Mouse (Mus musculus) ES-E14 (cell line): ENCODE results near the gene Nlrp9c. TPM values are rescaled to one million over a fixed set of nuclear protein-coding genes. Genes with fewer than 3 reads are reported as not detected.
"Not testable (repeated sequence)": the region's sequence is repeated elsewhere in the genome, so short reads cannot be mapped to it uniquely, and the experiment has no call there.

Experiments used
- DNase-seq: peaks from one replicate; pipeline ENCODE4 v3.0.0-alpha.2; 2013; ENCODE audit warnings: low read depth, low spot score
- H3K27ac ChIP-seq: 2 replicates; pipeline ENCODE4 v1.5.1; 2012; ENCODE audit warnings: low read depth, mild to moderate bottlenecking, low read length, moderate library complexity, mixed read lengths; ENCODE audit not compliant: poor library complexity, insufficient read depth, severe bottlenecking
- H3K36me3 ChIP-seq: 2 replicates; pipeline ENCODE4 v1.6.1; 2012; ENCODE audit warnings: mild to moderate bottlenecking, low read length, moderate library complexity, mixed read lengths; ENCODE audit not compliant: control insufficient read depth, poor library complexity, insufficient read depth, severe bottlenecking
- H3K4me1 ChIP-seq, 2 experiments: fragments of 150-350 bp in 1 of 2; sonication (generic) in 1 of 2; 2 replicates each; pipeline ENCODE4 v1.6.1; 2012; ENCODE audit warnings: low read length in 2 of 2, mild to moderate bottlenecking in 1 of 2, mixed read lengths in 1 of 2; ENCODE audit not compliant: control insufficient read depth in 2 of 2, insufficient read depth in 2 of 2, poor library complexity in 1 of 2
- H3K4me3 ChIP-seq, 2 experiments: fragments of 150-350 bp in 1 of 2; sonication (generic) in 1 of 2; 2 replicates each; pipeline ENCODE4 v1.5.1; 2012; ENCODE audit warnings: low read length in 2 of 2, low read depth in 1 of 2, mild to moderate bottlenecking in 1 of 2, mixed read lengths in 1 of 2; ENCODE audit not compliant: insufficient read depth in 1 of 2, poor library complexity in 1 of 2, severe bottlenecking in 1 of 2
- H3K9ac ChIP-seq: 2 replicates; pipeline ENCODE4 v1.6.1; 2012; ENCODE audit warnings: low read depth, mild to moderate bottlenecking, low read length, mixed read lengths; ENCODE audit not compliant: poor library complexity, insufficient read depth, severe bottlenecking
- H3K9me3 ChIP-seq: fragments of 150-350 bp; sonication (generic); 2 replicates; pipeline ENCODE4 v1.6.1; 2012; ENCODE audit warnings: low read depth, mild to moderate bottlenecking, low read length; ENCODE audit not compliant: control insufficient read depth, insufficient read depth
- in situ Hi-C, 2 experiments: fragments of 600-800 bp; cut with MboI; formaldehyde crosslinking; loops; one replicate each; pipeline ENCODE4 v1.15.1; 2025; ENCODE audit warnings: low sequenced_read_pairs in 2 of 2, inconsistent platforms in 1 of 2; ENCODE audit not compliant: unreplicated experiment in 2 of 2
- total RNA-seq: library from RNA; depleted of rRNA; stranded (reverse); fragments of 300-350 nt; gene quantifications from 2 replicates; pipeline ENCODE4 v1.2.3, GENCODE M21; 2012; rRNA removed

The Nlrp9c gene
- total RNA-seq, 1 experiment: 0.13 TPM

DNA sequence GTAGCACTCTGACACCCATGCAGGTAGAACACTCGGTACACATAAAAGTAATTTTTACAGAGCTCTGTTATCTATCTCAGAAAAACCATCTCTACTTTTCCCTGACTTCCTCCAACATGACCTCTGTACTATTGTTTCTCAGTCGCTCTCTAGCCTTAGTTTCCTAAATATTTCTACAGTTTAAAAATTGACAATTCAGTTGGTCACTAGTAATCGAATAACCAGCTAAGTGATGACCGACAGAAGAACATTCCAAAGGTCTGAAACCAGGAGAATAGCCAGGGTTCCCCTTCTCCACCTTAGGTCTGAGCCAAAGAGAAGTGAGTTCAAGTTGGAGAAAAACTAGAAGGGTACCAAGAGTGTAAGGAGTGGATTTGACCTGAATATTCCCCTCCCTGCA, 91.7 kb downstream of the Nlrp9c start:
- DNase-seq, H3K4me1 ChIP-seq, H3K9me3 ChIP-seq, H3K9ac ChIP-seq, H3K27ac ChIP-seq, H3K4me3 ChIP-seq, in situ Hi-C loops, H3K36me3 ChIP-seq: not testable (repeated sequence)

DNA sequence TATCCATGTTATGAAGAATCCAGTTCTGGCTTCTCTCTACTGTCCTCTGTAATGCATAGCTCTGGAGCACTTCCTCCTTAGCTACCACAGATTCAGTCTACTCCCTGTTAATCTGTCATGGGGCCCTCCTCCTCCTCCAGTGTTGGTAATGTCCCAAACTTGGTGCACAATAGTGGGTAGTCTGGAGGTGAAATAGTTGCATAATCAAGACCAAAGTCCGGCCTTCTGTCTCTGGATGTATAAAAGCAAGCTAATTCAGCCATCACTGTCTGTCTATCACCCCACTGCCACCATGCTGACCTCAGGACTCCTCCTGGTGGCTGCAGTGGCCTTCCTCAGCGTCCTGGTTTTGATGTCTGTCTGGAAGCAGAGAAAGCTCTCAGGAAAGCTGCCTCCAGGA, 96.6 kb downstream of the Nlrp9c start, which contains the start of gene Cyp2a4:
Gene Cyp2a4 (plus strand): TSS at position 244 of the 400 bp plus-strand sequence.
- in situ Hi-C loops: not testable (repeated sequence)

DNA sequence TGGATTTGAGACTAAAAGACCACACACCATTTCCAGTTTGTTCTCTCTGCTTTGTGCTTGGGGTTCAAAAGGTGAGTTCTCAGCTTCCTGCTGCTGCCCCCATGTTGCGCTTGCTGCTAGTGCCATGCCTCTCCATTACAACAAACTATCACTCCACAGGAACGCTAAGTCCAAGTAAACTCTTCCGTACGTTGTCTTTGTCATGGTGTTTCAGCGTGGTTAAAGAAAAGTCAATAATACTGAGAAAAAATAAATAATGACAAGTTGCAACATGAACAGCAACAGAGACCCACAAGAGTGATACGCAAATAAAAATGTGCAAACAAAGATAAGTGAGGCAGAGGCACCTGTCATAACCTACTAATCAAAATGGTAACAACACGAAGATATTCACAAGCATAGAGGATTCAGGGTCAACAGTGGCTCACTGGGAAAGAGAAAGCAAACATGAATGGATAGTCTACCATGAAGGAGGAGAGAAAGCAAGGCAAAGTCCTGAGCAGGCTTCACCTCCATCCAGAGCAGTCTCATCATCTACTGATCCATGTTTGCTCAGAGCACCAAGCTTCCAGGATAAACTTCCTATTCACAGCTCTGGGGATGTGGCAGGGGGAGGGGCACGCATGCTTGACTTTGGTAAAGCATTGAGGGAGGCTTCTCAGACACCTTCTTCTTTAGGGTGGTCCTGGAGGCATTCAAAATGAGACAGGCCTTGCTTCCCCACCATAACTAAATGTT, 99.9 kb downstream of the Nlrp9c start:
- H3K9ac ChIP-seq, in situ Hi-C loops, H3K4me1 ChIP-seq: not testable (repeated sequence)

More for the DNA sequence above, 96.6 kb downstream of the Nlrp9c start, which contains the start of gene Cyp2a4:
- H3K9me3 ChIP-seq, H3K9ac ChIP-seq, DNase-seq, H3K4me1 ChIP-seq, H3K4me3 ChIP-seq, H3K36me3 ChIP-seq, H3K27ac ChIP-seq: not testable (repeated sequence)

More for the DNA sequence above, 99.9 kb downstream of the Nlrp9c start:
- not testable (repeated sequence) for DNase-seq, H3K9me3 ChIP-seq, H3K36me3 ChIP-seq, H3K4me3 ChIP-seq, H3K27ac ChIP-seq

Other genes starting within 250 kb of the Nlrp9c start
- not detected in 2 replicates for gene Cyp2b9, start 230.3 kb downstream of the Nlrp9c start, total RNA-seq
- gene Vmn1r184, start 143.4 kb downstream of the Nlrp9c start, total RNA-seq: not detected in 2 replicates
- 0.27 TPM in 1 of 2 replicates, not detected in the other for gene Cyp2a4, start 96.5 kb downstream of the Nlrp9c start, total RNA-seq
- 1.8 and 3.3 TPM in 2 replicates for gene Nlrp4a, start 31.4 kb upstream of the Nlrp9c start, total RNA-seq
- not detected in 2 replicates for gene Nlrp9a, start 131.3 kb upstream of the Nlrp9c start, total RNA-seq
- not detected in 2 replicates for gene Vmn1r185, start 214.8 kb upstream of the Nlrp9c start, total RNA-seq